ENCODE assay signal across 8 mouse cellular contexts in the genomic region with DNA sequence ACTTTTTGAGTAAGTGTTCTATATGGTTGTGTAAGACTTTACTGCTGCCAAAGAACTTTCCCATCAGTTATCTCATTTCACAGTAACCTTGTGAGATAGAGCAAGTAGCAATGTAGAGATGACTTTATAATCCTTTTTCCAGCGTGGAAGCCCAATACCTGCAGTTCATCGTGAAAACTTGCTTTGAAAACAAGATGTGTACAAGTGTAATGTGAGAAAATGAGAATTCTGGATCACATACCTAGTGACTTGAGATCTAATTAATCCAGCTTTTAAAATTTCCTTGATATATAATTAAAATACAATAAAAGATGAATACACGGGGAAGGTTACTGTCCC. TPM values are rescaled to one million over a fixed set of nuclear protein-coding genes. Genes with fewer than 3 reads are reported as not detected.
DNase-seq lines count a peak whose midpoint lies in the region; ATAC-seq and TF ChIP-seq lines count a peak whose summit lies in the region.

No protein-coding gene starts in this region.

- no peak for TF ChIP-seq POLR2A in bone marrow macrophage, adult 2 months (IDR thresholded peaks at IDR 0.05; ENCODE audit: borderline replicate concordance, low read depth, low read length)

- H3K9ac ChIP-seq in heart, postnatal 0 days (replicated peaks; ENCODE audit: low read depth, low read length), result peak overlapping the region; percentile 98
- H3K9ac ChIP-seq in hindbrain, embryonic 12.5 days, result no peak overlapping the region
- H3K9ac ChIP-seq in midbrain, embryonic 11.5 days (ENCODE audit: low read length), result no peak overlapping the region; the same call in 1 of the 2 replicates

- H3K27ac ChIP-seq in heart, postnatal 0 days (ENCODE audit: low read depth), result no peak overlapping the region
- peak overlapping the region; percentile 88 for H3K27ac ChIP-seq in bone marrow macrophage, adult 2 months (ENCODE audit: insufficient read depth, low read depth, low read length)
- H3K27ac ChIP-seq in hindbrain, embryonic 12.5 days, result no peak overlapping the region
- no peak overlapping the region for H3K27ac ChIP-seq in midbrain, embryonic 11.5 days (ENCODE audit: low read depth, low read length)

- DNase-seq in heart, postnatal 0 days (ENCODE audit: low spot score), result no peak
- no peak for DNase-seq in heart, postnatal 25 days (ENCODE audit: low spot score)
- no peak for DNase-seq in midbrain, embryonic 11.5 days (ENCODE audit: low spot score, missing footprints)
- no peak for DNase-seq in urinary bladder, postnatal 25 days (ENCODE audit: low spot score)
- no peak for DNase-seq in cerebellum, postnatal 36 days
- no peak for DNase-seq in layer of hippocampus, postnatal 25 days (ENCODE audit: extremely low spot score in 1 of 2, low spot score in 1 of 2)

- TF ChIP-seq CTCF in heart, postnatal 0 days (IDR thresholded peaks at IDR 0.05; ENCODE audit: low read depth), result no peak
- no peak for TF ChIP-seq CTCF in bone marrow macrophage, adult 2 months (IDR thresholded peaks at IDR 0.05; ENCODE audit: low read depth, low read length)

- H3K4me2 ChIP-seq in heart, postnatal 0 days (ENCODE audit: low read depth, low read length), result peak overlapping the region; percentile 70
- H3K4me2 ChIP-seq in hindbrain, embryonic 12.5 days (replicated peaks), result peak overlapping the region; percentile 70
- H3K4me2 ChIP-seq in midbrain, embryonic 11.5 days, result peak overlapping the region; percentile 57

- peaks cover 21% of the 10 kb centered on the region for H3K4me1 ChIP-seq in heart, postnatal 0 days (ENCODE audit: control insufficient read depth, insufficient read depth)
- H3K4me1 ChIP-seq in bone marrow macrophage, adult 2 months (ENCODE audit: control insufficient read depth, insufficient read depth, low read length), result peaks cover 35% of the 10 kb centered on the region
- peaks cover 15% of the 10 kb centered on the region for H3K4me1 ChIP-seq in hindbrain, embryonic 12.5 days
- peaks cover 7% of the 10 kb centered on the region for H3K4me1 ChIP-seq in midbrain, embryonic 11.5 days (ENCODE audit: control insufficient read depth, insufficient read depth, low read length)

- no peak for TF ChIP-seq EP300 in heart, postnatal 0 days (IDR thresholded peaks at IDR 0.05; ENCODE audit: low read depth)

- no peaks in the 10 kb centered on the region for H3K36me3 ChIP-seq in heart, postnatal 0 days (replicated peaks; ENCODE audit: control insufficient read depth, insufficient read depth, low read length)
- no peaks in the 10 kb centered on the region for H3K36me3 ChIP-seq in hindbrain, embryonic 12.5 days
- no peaks in the 10 kb centered on the region for H3K36me3 ChIP-seq in midbrain, embryonic 11.5 days (ENCODE audit: control insufficient read depth, insufficient read depth, low read length)

- ATAC-seq in heart, postnatal 0 days (ENCODE audit: insufficient read depth, low read depth), result no peak
- ATAC-seq in hindbrain, embryonic 12.5 days (ENCODE audit: low FRiP score), result no peak
- no peak for ATAC-seq in midbrain, embryonic 11.5 days (ENCODE audit: low FRiP score)

- peak overlapping the region; percentile 99 for H3K4me3 ChIP-seq in heart, postnatal 0 days (ENCODE audit: low read depth, low read length)
- H3K4me3 ChIP-seq in bone marrow macrophage, adult 2 months (ENCODE audit: insufficient read depth, low read length), result peak overlapping the region; percentile 92
- H3K4me3 ChIP-seq in hindbrain, embryonic 12.5 days, result peak overlapping the region; percentile 62; the same call in 1 of the 2 replicates
- peak overlapping the region; percentile 10; the same call in 1 of the 2 replicates for H3K4me3 ChIP-seq in midbrain, embryonic 11.5 days (ENCODE audit: low read depth, low read length)

- no peaks in the 10 kb centered on the region for H3K9me3 ChIP-seq in heart, postnatal 0 days (replicated peaks; ENCODE audit: control insufficient read depth, low read length)
- no peaks in the 10 kb centered on the region for H3K9me3 ChIP-seq in hindbrain, embryonic 12.5 days (replicated peaks)
- no peaks in the 10 kb centered on the region for H3K9me3 ChIP-seq in midbrain, embryonic 11.5 days (ENCODE audit: control insufficient read depth, low read length)

- 35% methylated on average over 3 of the region's 3 CpGs for WGBS in heart, postnatal 0 days
- WGBS in hindbrain, embryonic 12.5 days, result 78% methylated on average over 3 of the region's 3 CpGs
- WGBS in midbrain, embryonic 11.5 days, result 71% methylated on average over 3 of the region's 3 CpGs

- intact Hi-C loops in heart, postnatal 25 days (cut with DNase I), result loop anchor here (5.0 kb wide), 2 partner anchors 38 to 83 kb away; partner anchors contain the start of gene Rapgef6

- H3K27me3 ChIP-seq in heart, postnatal 0 days (ENCODE audit: control insufficient read depth, insufficient read depth, low read length), result no peaks in the 10 kb centered on the region
- H3K27me3 ChIP-seq in hindbrain, embryonic 12.5 days, result no peaks in the 10 kb centered on the region
- H3K27me3 ChIP-seq in midbrain, embryonic 11.5 days (ENCODE audit: control insufficient read depth, insufficient read depth, low read length), result no peaks in the 10 kb centered on the region

RNA-seq across cellular contexts. Expression of gene Fnip1, which starts 1.7 kb away (rescaled TPM):
- total RNA-seq in heart, postnatal 0 days (2014; rRNA removed; ENCODE audit: low replicate concordance), result 22.8 and 27.2 TPM in 2 replicates
- 8.0 and 8.8 TPM in 2 replicates for polyA plus RNA-seq in heart, postnatal 0 days (2015; fragmentation: Nextera tagmentation; extraction: Ambion mirVana)
- 10 to 100 TPM; 33.0 to 37.8 TPM for total RNA-seq in heart, postnatal 25 days (2021)
- 56.9 and 59.4 TPM in 2 replicates for polyA plus RNA-seq in bone marrow macrophage, adult 2 months (2012; ENCODE audit: insufficient read depth, insufficient read length, missing spikeins)
- 12.1 and 13.2 TPM in 2 replicates for polyA plus RNA-seq in hindbrain, embryonic 12.5 days (2016; fragmentation: Nextera tagmentation; extraction: Ambion mirVana)
- 13.0 and 15.3 TPM in 2 replicates for polyA plus RNA-seq in midbrain, embryonic 11.5 days (2014; fragmentation: Nextera tagmentation; extraction: Ambion mirVana)
- total RNA-seq in layer of hippocampus, postnatal 25 days (2021), result 10 to 100 TPM; 31.0 to 31.2 TPM

Comparison
In these comparisons a context has a peak if more than half of its experiments do, and no peak if none do; other contexts are left out.
1. H3K4me3 ChIP-seq: peak in every context shown above with its lines; median percentile 99 in heart, postnatal 0 days; 92 in bone marrow macrophage, adult 2 months; 62 in hindbrain, embryonic 12.5 days; 10 in midbrain, embryonic 11.5 days.